Mouse (Mus musculus): ENCODE results near the gene Ccl17.

DNA sequence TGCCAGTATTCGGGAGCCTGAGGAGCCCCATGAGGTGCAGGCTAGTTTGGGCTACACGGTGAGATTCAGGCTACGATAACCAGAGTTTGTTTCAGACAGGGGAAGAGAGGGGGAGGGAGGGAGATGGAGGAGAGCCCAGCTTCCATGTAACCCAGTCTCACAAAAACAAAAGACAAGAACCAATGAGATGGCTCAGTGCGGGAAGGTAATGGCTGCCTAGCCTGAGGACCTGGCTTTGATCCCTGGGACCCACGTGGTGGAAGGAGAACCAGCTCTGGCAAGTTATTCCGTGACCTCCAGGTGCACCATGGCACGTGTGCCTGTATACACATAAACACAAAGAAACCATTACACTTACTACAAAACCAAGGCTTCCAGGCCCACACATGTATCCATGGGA, 10.3 kb downstream of the Ccl17 start:
- TF ChIP-seq ZC3H11A (IDR thresholded peaks at IDR 0.05; ENCODE audit: borderline replicate concordance, low read depth, low read length), result no peak
- TF ChIP-seq ZNF384 (IDR thresholded peaks at IDR 0.05; ENCODE audit: low read depth, low read length), result no peak
